Mouse (Mus musculus) urinary bladder, adult 2 months (tissue): ENCODE measurements around the gene Fign. TPM values are rescaled to one million over a fixed set of nuclear protein-coding genes. Genes with fewer than 3 reads are reported as not detected.

Experiments used
- DNase-seq: peaks from one replicate; pipeline ENCODE4 v3.0.0; 2022; ENCODE audit warnings: low spot score
- polyA plus RNA-seq: library from polyadenylated mRNA; depleted of rRNA; stranded (reverse); fragments of >200 nt; gene quantifications from 2 replicates; pipeline ENCODE4 v1.2.3, GENCODE M21; 2012; rRNA removed

The Fign gene
- 2.7 and 4.3 TPM in 2 replicates for polyA plus RNA-seq

GRCm38 (mm10) chr2:64097937-64098617 lies at the start of gene Fign:
Fign (minus strand) TSS chr2:64098038.
- peak; percentile 65 for DNase-seq

- no peak for DNase-seq
Measured at GRCm38 (mm10) chr2:64133597-64133996, 35.8 kb upstream of the Fign start.

DNA sequence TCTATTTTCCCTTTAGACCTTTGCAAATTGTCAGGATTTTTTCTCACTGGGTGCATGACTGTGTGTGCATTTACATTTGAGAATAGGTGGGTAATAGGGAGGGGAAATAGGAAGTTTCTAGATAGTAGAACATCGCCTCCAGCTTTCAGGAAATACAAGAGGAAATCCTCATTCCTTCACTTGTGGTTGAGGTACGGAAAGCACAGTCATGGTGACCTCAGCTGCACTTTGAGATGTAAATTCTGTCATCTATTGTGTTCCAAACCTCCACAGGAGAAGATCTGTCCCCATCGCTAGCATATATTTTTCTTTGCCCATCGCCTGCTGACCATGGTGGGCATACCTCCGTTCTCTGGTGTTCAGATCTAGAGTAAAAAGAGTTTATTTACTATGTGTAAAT lies 22.7 kb upstream of the Fign start:
- DNase-seq = no peak

GRCm38 (mm10) chr2:64116613-64117012 lies 18.8 kb upstream of the Fign start:
- DNase-seq = no peak

GRCm38 (mm10) chr2:64111133-64111532 lies 13.3 kb upstream of the Fign start:
- no peak for DNase-seq

- DNase-seq = no peak
Measured at GRCm38 (mm10) chr2:64109860-64110259, 12.0 kb upstream of the Fign start.

DNA sequence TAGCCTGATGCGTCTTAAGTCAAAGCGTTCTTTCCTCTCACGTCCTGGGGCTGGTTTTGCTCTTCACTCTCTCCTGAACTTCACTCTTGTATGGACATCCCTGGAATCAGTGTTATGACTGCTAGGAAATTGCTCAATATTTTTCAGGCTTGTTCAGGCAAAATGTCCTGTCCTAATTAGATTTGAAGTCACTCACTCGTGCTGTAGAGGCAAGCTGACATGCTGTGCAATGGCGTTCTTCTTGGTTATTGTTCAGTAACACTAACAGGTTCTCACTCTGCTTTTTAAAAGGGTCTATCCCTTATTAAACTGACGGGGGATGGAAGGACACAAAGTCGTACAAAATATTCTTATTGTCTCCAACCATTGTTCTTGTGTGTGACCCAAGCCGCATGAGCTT lies 10.2 kb upstream of the Fign start:
- DNase-seq = no peak

GRCm38 (mm10) chr2:64098618-64099320 lies 931 bp upstream of the Fign start:
- no peak for DNase-seq

DNA sequence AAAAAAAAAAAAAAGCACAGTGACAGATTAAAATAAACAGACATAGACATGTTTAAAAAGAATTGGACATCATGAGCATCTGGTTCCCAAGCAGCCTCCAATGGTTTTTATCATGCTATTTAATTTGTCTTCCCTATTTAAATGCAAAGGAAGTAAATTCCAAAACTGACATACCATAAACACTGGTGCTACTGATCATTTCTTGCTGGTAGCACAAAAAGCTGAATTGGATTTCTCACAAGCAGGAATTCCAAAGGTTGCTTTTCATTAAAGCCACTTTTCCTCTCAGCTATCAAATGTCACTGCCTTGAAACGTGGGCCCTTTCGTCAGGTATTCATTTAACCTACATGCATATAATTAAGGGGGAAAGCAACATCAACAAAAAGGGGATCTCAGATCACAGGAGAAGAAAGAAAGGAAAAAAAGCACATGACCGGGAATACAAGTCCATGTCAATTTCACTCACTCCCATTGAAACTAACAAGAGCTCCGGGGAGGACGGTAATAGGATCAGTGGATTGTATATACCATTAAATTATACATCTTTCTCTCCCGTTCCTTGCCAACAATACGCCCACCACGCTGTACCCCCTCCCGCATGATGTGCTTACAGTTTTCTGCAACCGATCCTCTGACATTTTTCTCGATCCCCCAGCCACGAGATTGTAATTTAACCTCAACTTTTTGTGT lies 972 bp downstream of the Fign start:
- no peak for DNase-seq

DNA sequence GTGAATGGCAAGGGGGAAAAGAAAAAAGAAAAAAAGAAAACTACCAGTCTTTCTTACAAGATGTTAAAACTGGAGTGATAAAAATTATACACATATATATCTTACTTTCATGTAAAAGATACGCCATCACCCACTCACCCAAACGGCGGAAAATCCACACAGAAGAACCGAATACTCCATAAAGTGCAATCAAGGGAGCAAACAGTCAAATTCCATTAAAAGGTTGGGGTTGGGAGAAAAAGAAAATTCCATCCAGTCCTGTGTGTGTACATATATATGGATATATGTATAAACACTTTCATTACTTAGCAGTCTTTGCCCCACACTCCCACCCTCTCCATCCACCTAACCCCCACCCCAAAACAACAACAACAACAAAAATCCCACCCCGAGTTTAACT lies 1.7 kb downstream of the Fign start:
- DNase-seq = no peak

DNA sequence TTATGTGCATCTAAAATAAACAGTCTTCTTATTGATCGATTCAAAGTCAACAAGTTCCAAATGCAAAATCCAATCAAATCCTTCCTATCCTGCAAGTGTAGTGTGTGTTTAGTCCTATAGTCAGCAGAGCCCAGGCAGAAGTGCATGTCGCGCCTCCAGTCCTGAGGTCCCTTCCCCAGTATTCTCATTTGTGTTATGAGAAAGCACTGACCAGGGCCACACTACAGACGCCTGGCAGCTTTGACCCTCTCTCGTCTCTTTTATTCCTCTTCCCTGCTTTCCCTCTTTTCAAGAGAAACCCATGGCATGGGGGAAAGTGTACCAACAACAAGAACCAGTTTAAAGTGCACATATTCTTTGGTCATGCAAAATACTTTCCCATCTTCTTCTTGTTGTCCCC lies 2.3 kb downstream of the Fign start:
- DNase-seq = no peak

- no peak for DNase-seq
Measured at GRCm38 (mm10) chr2:64093087-64093486, 4.8 kb downstream of the Fign start.

- no peak for DNase-seq
Measured at GRCm38 (mm10) chr2:64083853-64084427, 13.9 kb downstream of the Fign start.

DNA sequence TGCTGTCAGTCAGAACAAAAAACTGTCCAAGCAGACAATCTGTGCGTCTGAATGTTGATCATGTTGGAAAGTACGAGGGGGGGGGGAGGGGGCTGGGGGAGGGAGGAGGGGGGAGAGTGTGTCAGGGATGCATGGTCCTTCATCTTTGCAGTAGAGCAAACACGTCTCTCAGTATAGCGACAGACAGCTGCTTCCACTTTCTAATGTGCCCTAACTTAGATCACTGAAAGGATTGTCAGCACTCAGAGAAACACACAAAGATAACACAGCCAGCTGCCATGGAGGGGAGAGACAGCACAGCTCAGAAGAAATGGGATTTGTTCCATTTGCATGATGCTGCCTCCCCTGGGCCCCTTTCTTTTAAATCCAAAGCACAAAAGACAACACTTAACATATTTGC lies 18.1 kb downstream of the Fign start:
- no peak for DNase-seq

DNA sequence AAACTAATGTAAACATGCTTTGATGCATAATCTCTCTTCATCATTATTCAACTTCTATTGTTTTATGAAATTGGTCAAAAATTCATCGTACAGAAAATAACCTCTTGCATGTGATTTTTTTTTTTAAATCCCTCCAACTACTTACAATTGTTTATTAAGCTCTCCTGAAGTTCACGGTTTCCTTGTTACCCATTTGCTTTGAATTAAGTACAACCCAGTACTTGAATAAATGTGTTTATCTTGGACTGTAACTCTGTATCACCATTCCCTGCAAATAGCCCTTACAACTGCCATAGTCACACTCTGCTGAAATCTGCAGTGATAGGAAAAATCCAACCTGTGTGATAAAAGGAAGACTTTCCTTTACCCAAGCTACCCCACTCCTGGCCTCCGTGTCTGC lies 19.3 kb downstream of the Fign start:
- no peak for DNase-seq

DNA sequence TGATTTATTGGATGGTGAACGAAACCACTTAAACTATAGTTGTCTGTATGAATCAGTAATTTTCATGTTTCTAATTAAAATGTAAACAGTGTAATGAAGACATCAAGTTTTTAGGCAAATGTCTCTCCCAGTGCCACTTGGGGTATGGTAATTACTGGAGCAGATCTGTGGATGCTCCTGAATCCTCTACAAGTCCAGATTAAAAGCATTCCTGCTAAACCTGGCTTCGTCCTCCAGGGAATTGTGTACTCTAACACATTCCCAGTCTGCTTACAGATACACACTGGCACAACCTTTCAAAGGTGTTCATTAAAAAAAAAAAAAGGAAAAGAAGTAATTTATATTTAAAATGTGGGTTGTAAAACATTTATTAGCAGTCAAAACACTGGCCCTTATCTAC lies 20.0 kb downstream of the Fign start:
- no peak for DNase-seq

DNA sequence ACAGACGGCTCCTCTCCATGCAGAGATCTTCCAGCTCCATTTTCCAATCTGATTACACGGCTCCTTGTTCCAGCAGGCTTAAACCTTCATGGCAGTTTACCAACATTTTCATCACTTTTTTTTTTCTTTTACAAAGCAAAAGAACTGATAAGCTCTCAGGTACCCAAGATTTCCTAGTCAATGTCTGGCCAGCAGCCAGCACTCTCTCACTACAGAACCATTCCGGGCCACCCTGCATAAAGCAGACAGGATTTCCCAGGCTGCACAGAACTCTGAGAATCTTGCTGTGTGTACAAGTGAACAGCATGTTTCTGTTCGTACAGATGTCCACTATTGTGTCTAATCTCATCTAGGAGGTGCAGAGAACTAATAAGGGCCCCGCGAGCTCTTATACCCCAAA lies 22.0 kb downstream of the Fign start:
- no peak for DNase-seq

DNA sequence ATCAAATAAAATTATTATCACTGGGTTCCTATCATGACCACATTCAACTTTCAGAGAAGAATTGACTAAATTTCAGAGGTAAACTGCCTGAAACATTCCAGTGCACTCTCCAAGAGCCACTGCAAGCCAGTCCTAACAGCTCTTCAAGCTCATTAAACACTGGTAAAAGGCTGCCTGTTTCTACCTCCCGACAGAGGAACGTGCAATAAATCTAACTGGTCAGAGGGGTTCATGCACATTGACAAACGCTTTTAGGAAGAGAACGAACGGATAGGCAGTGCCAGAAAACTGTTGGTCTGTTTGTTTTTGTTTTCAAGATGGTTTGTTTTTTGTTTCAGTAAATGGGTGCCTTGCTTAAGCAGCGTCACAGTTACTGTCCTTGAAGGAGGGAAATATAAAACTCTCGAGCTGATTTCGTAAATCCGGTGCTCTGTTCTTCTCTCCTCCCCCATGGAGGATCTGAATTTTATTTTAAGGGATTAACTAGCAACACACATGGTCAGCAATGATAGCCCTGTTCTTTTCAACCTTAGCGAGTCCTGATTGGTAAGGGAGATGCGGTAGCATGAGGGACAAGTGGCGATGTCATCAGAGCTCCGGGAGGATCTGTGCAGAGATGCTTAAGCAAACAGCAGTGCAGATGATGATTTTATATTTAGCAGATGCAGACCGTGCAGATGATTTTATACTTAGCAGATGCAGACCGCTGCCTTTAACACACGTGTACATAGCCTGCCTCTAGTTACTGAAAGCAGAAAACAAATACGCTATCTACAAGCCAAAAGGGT lies 23.0 kb downstream of the Fign start:
- no peak for DNase-seq

DNA sequence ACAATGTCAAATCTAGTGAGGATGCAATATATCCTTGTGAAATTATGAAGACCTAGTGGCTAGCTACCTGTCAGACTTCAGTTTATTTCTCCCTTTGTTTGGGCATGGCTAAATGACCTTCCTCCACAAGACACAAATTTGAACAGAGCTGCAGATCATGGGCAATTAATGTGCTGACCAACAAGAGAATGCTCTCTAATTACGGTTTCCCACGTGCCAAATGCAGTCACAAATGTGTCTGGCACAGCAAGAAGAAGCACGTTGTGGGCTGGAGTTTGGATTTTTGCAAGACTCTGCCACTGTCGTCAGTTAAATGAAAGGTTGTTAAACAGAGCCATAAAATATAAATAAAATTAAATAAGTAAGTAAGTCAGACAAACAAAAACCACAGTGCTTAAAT lies 25.7 kb downstream of the Fign start:
- no peak for DNase-seq

GRCm38 (mm10) chr2:64069950-64070695 lies 27.7 kb downstream of the Fign start:
- DNase-seq = no peak

GRCm38 (mm10) chr2:64065511-64065910 lies 32.3 kb downstream of the Fign start:
- DNase-seq = no peak
